Mouse (Mus musculus) kidney, adult 11 months (tissue): ENCODE measurements around the gene Gm3625.

Experiments used
- DNase-seq: peaks from one replicate; pipeline ENCODE4 v3.0.0; 2022

The Gm3625 gene

DNA sequence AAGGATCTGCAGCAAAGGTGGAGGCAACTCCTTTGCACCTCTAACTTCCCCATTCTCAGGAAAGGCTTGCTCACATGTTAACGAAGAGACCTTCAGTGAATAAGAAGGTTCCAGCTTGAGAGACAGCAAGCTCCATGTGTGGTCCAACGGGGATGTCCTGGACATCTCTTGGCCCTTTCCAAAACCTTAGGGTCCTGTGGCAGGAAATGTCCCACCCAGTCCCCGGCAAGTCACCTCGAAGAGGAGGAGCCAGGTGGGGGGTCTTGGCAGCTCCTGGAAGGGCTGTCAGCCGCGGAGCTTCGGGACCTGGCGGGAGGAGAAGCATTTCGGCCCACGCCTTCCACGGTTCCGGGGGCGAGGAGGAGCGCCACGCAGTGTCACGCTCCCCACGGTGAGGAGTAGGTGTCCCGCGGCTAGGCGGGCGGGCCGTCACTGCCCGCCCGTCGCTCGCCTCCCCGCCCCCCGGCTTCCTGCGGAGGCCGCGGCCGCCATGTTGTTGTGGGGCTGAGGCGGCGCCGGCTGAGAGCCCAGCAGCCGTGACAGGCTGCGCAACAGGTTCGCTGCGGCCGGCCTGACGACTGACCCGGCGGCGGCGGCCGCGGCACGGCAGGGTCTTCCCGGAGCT lies at the start of gene Gm3625, which contains the start of gene Itsn2:
Gene Gm3625, minus strand, starts transcription at position 387 of the 625 bp plus-strand sequence.
Gene Itsn2, plus strand, starts transcription at position 98 of the 625 bp plus-strand sequence.
- peak; percentile 68 for DNase-seq

DNA sequence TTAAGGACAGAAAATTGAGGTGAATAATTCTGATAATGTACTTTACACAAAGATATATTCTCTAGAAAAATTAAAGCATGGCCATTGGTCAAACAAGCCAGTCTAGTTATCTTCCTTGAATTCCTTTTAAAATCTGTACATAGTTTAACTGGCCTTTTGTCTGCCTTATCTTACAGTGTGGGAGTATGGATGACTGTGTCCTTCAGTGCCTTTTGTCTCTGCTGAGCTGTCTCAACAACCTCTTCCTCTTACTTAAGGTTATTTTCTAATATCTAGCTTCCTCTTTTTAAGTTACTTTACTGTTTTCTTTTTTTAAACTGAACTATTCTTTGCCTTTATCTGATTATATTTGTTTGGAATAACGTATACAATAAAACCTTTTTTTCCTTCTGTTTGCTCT lies 48.0 kb upstream of the Gm3625 start:
- no peak for DNase-seq

DNA sequence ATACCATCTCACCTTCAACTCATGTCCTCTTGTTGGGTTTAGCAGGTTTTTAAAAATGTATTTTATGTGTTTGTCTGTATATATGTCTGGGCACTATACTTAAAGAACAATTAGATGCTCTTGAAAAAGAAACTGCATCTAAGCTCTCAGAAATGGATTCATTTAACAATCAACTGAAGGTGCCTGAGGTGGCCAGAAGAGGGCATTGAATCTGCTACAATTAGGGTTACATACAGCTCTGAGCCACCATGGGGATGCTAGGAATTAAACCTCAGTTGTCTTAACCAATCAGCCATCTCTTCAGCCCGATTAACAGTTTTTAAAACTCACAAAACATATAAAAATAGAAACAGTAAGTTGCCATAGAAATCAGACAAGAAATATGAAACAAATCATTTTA lies 45.7 kb upstream of the Gm3625 start:
- DNase-seq = no peak

DNA sequence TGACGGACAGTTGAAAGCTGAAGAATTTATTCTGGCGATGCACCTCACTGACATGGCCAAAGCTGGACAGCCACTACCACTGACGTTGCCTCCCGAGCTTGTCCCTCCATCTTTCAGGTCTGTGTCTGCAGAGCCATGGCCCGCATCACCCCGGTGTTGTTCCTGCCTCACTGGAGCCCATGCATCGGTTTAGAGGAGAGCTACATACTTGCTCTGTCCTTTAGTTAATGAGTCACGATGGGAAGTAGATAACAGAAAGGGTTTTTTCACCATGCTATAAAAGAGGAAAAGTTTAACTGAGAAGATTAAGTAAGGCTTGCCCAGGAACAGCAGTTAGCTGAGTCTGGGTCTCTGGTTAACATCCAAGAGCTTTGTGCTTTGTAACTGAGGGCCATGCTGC lies 40.2 kb upstream of the Gm3625 start:
- DNase-seq = no peak

DNA sequence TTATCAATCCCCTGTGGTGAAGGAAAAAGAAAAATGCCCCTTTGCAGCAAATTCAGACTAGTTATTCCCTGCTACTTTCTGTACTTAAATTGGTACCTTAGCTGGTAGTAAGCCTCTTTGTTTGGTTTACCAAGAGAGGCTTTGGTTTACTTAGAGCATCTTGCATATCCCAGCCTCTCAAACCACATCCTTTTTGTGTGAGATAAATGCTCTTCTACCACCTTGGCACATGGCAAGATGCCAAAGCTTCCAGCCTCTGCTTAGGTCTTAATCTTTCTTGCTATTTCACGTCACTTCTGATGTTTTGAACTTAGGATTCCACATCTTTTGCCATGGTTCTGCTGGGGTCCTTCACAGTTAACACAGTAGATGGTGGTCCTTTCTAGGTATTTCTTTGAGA lies 31.5 kb upstream of the Gm3625 start:
- no peak for DNase-seq

DNA sequence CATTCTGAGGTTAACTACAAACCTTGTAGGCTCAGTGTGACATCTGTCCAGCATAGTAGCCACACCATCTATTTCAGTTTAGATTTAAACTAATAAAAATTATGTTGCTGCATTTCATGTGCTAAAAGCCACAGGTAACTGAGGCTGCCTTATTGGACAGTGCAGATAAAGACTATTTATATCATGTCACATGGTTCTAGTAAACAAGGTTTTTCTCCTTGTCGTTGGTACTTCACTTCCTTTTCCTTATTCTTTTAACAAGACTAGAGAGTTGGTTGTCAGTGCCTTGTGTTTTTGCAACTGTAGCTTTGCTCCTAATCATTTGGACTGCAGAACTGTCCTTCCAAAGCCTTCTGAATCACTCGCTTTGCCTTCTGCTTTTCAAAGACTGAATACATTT lies 22.0 kb upstream of the Gm3625 start:
- no peak for DNase-seq

DNA sequence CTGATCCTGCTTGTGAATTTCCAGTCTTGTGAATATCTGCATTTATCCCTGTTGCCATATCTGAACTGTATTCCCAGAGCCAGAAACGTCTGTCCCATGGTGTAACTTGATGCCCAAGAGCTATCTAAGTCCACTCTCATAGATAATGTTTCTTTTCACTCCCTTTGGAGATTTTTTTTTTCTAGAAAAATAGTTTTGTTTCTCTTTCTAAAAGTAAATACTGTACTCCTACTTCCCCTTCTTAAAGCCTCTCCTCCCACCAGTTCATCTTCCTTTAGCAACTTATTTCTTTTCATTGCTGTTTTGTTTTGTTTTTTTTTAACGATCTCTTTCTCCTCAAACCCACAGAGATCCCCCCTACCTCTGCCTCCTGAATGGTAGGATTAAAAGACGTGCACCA lies 13.9 kb upstream of the Gm3625 start:
- no peak for DNase-seq

DNA sequence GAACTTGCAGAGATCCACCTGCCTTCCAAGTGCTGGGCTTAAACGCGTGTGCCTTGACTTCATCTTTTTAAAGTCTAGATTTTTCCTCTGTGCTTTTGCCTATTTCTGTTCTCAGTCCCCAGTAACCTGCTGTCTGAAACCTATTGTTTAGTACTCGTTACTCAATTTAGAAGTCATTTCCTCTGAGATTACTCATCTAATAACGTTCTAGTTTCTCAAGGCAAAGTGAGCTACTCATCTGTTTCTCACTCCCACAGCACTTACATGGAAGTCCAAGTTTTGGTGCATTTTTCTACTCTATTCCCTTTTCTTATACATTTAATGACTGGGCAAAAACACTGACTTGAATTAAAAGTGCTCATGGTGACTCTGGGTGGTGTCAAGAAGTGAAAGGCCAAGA lies 7.0 kb upstream of the Gm3625 start:
- DNase-seq = no peak

DNA sequence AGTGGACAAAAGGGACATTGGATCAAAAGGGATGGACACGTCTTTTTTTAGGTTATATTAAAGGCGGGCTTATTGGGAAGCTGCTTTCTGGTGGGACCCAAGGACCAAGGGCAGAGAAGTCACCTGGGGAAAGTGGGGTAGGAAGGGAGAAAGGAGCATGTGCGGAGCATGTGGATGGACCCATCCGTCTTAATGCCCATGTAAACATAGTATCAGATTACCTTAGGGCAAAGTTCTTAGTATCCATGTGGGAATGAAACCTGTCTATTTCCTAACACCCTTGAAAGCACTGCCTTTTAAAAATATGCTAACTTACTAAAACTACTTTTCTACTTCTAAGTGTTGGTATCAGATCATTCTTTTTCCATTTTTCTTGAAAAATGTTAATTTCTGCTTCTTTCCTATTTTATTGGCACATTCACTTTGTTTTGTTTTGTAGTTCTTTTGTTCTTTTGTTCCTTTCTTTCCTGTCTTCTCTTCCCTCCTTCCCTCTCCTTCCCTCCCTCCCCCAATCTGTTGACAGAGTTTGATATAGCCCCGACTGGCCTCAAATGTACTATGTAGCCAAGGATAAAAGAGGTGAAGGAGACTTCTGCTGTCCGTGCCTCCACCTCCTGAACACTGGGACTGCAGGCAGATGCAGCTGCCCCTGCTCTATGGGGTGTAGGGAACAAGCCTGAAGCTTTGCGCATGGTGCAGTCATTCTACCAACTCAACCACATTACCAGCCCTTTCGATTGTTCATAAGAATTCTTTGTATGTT lies 6.1 kb upstream of the Gm3625 start:
- DNase-seq = no peak

DNA sequence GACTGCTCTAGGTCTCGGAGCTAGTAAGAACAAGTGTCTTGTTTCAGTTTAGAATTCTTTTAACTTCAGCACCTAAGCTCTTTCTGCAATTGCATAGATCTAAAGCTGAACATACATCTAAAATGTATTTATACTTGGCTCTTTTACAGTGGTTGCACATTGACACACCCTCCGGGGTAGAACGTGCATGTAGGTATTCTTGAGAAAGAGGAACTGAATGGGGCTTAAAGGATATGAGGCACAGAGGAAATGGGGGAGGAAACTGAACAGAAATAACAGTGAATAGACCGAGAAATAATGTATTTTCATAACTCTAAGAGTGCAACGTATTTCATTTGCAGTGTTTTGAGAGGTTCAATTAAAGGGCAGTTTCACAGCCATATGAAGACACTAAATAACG lies 2.3 kb upstream of the Gm3625 start:
- no peak for DNase-seq

DNA sequence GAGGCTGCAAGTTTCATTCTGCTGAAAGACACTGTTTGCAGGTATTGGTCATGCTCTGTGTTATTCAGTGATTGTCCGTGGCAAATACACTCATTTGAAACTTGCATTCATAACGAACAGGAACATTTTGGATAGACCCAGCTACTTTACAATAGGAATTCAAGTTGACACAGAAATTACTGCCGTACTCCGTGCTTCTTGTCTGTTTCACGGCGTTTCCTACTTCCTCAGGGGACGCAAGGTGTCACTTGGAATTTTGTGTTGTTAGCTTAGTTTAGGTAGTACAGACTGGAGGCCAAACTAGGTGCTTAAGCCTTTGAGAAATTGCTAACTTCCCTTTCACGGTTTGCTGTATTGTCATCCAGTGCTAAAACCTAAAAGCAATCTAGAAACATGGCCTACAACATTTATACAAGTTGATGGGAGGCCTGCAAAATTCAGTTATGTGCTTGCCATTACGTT lies 1.2 kb upstream of the Gm3625 start:
- DNase-seq = no peak

DNA sequence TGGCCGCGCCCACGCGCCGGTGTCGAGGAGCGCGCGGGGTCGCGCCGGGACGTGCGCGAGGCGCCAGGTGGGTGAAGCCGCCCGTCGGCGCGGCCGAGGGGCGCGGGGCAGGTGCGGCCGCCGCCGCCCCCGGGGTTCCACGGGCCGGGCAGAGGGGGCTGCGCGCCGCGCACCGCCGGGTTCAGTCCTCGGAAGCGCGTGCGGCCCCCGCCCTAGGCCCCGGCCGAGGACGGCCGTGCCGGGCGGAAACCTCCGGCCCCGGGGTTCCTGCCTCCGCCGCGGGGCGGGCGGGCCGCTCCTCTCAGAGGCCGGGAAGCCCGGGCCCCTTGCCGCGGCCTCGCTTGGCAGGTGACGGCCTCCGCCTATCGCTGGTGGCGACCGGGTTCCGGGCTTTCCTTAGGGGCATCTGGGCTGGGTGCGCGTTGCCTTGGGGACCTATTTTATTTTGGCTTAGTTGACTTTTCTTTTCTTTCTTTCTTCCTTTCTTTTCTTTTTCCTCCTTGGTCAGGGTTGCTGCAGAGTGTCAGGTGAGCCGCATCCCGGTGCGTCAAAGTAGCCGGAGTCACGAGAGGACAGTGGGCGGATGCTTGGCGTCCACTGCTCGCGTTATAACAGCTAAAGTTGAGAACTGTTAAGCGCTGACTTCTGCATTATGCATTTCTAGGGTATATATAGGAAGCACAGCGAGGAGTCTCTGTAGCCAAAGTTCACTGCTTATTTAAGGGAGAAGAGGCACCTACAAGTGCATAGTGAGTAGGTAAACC lies 621 bp upstream of the Gm3625 start:
- DNase-seq = peak; percentile 55

DNA sequence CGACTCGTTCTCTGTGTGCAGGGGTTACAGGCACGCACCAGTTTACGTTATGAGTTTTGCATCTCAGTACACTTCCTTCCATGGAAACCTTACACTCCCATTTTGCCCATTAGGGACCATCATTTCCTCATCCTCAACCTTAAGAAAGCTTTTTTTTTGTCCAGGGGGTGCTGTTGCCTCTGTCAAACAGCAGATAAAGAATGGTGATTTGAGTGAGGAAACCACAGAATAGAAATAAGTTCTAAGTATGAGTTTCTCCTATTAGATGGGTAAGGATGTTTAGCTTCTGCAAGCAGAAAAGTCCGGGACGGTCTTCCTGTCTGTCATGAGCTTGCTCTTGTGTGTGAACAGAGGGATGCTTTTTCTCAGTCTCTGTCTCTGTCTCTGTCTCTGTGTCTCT lies 702 bp downstream of the Gm3625 start:
- no peak for DNase-seq

DNA sequence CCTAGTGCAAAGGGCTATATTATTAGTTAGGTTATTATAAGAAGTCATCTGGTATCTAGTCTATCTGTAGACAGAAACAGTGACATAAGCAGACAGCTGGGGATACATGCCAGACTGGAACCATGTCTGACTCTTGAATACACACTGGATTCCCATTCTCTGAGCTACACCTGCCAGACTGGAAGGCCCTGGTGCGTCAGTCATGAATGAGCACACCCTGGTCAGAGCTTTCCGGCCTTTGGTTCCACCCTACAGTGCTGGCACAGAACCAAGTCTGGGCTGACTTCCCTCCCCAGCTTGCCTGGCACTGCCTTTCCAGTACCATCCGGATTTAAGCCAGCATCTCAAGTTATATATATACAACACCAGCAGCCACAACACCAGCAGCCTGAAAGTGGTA lies 4.1 kb downstream of the Gm3625 start:
- DNase-seq = peak; percentile 85

DNA sequence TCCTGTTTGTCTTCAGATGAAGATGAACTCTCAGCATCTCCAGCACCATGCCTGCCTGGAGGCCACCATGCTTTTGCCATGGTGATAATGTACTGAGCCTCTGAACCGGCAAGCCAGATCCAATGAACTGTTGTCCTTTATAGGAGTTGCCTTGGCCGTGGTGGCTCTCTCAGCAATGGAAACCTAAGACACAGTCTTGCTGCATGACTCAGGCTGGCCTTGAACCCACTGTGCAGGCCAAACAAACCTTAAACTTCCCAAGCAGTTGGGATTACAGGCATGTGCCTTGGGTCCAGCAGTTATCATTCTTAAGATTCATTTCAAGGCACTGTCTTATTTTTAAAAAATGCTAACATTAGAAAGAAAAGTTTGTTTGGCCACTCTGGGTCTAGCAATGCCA lies 4.9 kb downstream of the Gm3625 start:
- DNase-seq = no peak

DNA sequence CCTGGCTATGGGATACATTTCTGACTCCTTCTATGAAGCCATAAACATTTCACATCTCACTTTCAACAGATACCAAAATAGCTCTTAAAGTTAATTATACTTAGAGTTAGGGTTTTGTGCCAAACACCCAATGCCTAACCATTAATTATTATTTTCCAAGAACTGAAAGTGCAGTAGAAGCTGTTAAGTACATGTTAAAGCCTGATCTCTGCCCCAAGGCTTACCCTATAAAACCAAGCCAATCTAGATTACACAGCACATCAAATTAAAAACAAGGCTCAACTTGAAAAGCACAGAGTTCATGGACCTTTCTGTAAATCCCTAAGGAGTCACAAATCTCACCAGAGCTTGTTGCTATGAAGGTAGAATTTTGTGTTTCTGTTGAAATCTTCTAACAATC lies 10.4 kb downstream of the Gm3625 start:
- DNase-seq = no peak

DNA sequence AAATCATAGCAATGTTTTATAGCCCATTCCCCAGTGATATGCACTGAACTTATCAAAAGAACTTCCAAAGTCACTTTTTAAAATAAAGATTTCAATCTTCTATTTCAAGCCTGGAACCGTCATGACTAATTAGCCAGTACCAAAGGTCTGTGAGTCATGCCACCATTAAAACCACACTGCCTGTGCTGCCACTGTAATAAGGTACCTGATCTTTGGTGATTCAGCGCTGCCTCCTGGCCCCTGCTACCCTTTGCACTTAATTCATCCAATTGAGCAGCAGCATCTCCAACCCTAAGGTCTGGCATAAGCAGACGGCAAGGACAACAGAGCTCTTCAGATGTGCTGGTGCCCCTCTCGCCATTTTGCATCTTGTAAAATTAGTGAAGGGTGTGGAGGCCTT lies 18.7 kb downstream of the Gm3625 start:
- no peak for DNase-seq

DNA sequence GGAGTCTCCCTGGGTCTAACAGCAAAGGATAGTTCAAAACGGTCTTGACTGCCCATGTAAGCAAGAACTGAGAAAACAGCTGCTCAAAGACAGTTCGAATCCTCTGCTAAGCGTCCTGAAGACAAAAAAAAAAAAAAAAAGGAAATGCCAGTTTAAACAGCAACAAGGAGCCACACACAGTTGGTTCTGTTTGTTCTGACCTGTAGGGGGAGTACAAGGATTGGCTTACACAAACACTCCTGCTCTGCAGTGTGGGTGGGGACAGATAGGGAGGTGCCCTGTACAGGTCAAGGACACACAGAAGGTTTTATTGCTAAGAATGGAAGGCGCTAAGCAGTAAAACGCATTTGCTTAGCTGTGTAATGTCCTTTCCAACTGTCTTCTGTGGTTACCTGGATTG lies 20.9 kb downstream of the Gm3625 start:
- DNase-seq = peak; percentile 64

DNA sequence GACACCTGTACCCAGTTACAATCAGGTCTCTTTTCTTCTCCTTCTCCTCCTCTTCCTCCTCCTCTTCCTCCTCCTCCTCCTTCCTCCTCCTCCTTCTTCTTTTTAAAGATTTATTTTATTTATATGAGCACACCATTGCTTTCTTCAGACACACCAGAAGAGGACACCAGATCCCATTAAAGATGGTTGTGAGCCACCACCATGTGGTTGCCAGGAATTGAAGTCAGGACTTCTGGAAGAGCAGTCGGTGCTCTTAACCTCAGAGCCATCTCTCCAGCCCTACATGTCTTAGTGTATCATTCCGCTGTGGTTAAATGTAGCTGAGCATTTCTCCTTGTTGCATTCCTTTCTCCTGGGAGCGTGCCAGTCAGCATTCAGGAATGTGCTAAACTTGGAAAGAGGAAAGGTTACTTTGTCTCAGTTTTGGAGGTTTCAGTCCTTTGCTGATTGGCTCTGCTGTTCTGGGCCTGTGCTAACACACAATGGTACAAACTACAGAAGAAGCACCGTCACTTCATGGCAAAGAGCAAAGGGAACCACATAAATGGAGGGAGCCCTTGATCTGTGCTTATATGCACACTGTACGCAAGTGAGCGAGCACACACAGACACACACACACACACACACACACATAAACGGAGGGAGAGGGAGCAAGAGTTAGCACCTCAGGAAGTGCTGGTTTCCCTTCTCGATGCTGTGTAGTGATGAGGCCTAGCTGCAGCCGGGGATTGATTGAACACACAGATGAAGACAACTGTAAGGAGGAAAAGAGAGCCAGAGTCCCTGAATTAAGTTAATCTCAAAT lies 34.0 kb downstream of the Gm3625 start:
- peak; percentile 33 for DNase-seq

DNA sequence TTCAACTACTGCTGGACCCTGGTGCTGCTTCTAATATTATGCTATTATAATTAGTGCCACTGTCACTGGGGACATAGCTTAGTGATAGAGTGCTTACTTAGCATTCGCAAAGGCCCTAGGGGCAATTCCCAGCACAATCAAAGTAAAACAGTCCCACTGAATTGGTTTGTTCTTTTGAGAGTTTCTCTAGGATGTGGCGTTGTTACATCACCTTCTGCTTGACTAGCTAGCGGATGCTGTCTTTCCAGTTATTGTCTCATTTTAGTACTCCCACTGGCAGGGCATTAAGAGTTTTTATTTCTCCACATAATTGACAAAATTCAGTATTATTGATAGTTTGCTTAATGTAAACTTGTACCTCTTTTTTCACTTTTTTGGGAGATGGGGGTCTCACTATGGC lies 34.7 kb downstream of the Gm3625 start:
- DNase-seq = no peak

DNA sequence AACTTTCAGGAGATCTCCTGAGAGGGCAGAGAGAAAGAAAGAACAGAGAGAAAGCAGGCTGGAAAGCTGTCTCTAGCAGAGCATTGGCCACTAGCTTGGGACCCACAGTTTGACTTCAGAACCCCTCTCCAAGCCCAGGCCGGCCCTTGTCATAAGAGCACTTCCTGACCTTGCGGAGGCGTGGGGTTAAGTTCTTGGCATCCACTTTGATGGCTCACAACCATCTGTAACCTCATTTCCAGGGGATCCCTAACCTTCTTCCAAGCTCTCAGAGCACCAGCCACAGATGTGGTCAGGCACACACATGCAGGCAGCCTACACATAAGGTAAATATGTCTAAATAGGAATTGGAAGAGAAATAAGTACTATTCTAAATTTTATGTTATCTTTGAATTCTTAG lies 35.3 kb downstream of the Gm3625 start:
- DNase-seq = no peak

DNA sequence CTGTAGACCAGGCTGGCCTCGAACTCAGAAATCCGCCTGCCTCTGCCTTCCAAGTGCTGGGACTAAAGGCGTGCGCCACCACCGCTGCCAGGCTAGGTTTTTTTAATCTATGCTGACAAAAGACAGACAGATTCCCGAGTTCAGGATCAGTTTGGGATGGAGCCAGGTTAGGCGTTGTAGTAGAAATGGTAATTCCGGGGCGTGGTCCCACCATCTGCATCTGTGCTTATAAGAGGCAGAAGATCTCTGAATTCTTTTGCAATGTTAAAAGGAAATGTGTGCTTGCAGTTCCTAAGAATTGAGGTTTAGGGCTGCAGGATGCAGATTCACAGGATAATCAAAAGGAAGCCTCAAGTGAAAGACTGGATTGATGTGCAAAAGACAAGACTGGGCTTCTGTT lies 35.8 kb downstream of the Gm3625 start:
- no peak for DNase-seq

DNA sequence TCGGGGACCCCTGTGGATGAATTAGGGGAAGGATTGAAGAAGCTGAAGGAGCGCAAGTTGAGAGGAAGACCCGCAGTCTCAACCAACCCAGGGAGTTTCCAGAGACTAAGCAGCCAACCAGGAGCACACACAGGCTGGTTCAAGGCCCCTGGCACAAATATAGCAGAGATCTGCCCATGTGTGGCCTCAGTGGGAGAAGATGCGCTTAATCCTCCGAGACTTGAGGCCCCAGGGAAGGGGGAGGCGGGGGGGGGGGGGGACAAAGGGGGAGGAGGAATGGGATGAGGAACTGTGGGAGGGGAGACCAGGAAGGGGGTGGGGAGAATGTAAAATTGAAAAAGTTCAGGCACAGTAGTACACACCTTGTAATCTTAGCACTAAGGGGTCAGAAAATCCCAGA lies 37.3 kb downstream of the Gm3625 start:
- no peak for DNase-seq
